Mouse (Mus musculus): ENCODE data around the gene Olfr538. TPM values are rescaled to one million over a fixed set of nuclear protein-coding genes. Genes with fewer than 3 reads are reported as not detected.
"Not testable (repeated sequence)": the region's sequence is repeated elsewhere in the genome, so short reads cannot be mapped to it uniquely, and the experiment has no call there.

Gene Olfr538
- not detected in 2 replicates for total RNA-seq (2017)

DNA sequence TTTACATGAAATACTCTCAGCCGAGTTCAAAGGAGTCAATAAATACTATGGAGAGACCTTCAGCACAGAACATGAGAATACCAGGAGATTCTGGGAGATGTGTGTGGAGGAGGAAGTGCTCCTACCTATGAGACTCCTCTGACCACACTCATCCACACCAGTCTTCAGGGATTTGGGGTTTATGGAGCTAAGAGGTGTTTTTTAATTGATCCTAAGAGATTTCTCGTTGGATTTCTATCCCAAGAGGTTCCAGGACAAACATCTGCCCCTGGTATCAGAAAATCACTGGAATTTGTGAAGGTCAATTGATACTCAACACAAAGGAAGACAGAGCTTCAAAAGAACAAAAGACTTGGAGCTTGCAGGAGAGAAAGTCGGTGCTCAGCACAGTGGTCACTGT, at the start of gene Olfr538:
Gene Olfr538 (plus strand): TSS at position 301 of the 400 bp plus-strand sequence.
- no peak for ATAC-seq (replicated peaks in 1 of 2; ENCODE audit: insufficient read depth in 1 of 2, low FRiP score in 2 of 2, low TSS enrichment in 1 of 2, low read depth in 1 of 2, poor library complexity in 2 of 2, severe bottlenecking in 2 of 2)

DNA sequence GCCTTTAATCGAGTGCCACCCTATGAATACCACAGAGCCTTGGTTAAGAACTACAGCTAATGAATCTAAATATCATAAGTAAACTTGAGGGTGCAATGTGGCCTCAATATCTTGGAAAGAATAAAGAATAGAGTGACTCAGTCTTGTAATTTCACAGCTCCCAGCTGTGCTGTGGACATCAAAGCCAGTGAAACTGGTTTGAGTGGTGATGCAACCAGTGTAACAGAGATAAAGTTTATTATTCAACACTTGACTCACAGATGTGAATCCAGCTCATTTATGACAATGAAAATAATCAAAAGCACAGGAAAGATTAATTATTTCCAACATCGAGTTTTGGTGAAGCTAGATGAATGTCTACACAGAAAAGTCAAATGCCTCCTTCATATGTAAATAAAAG, 27.9 kb upstream of the Olfr538 start:
- ATAC-seq (replicated peaks in 1 of 2; ENCODE audit: insufficient read depth in 1 of 2, low FRiP score in 2 of 2, low TSS enrichment in 1 of 2, low read depth in 1 of 2, poor library complexity in 2 of 2, severe bottlenecking in 2 of 2): no peak

DNA sequence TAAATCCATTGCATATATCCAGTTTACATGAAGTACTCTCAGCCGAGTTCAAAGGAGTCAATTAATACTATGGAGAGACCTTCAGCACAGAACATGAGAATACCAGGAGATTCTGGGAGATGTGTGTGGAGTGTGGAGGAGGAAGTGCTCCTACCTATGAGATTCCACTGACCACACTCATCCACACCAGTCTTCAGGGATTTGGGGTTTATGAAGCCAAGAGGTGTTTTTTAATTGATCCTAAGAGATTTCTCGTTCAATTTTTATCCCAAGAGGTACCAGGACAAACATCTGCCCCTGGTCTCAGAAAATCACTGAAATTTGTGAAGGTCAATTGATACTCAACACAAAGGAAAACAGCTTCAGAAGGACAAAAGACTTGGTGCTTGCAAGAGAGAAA, 33.3 kb downstream of the Olfr538 start, which contains the start of gene Olfr46:
Gene Olfr46 (plus strand): TSS at position 301 of the 400 bp plus-strand sequence.
- ATAC-seq (replicated peaks in 1 of 2; ENCODE audit: insufficient read depth in 1 of 2, low FRiP score in 2 of 2, low TSS enrichment in 1 of 2, low read depth in 1 of 2, poor library complexity in 2 of 2, severe bottlenecking in 2 of 2): not testable (repeated sequence)

Other genes with a start within 250 kb of the Olfr538 start
- not detected in 2 replicates for gene Olfr525, start 247.0 kb upstream of the Olfr538 start, total RNA-seq (2017)
- gene Olfr527, start 233.9 kb upstream of the Olfr538 start, total RNA-seq (2017): not detected in 2 replicates
- gene Olfr60, start 206.2 kb upstream of the Olfr538 start, total RNA-seq (2017): not detected in 2 replicates
- not detected in 2 replicates for gene Olfr530, start 191.6 kb upstream of the Olfr538 start, total RNA-seq (2017)
- gene Olfr531, start 165.0 kb upstream of the Olfr538 start, total RNA-seq (2017): not detected in 2 replicates
- not detected in 2 replicates for gene Olfr532, start 146.2 kb upstream of the Olfr538 start, total RNA-seq (2017)
- not detected in 2 replicates for gene Olfr533, start 104.5 kb upstream of the Olfr538 start, total RNA-seq (2017)
- gene Olfr535, start 83.7 kb upstream of the Olfr538 start, total RNA-seq (2017): not detected in 2 replicates
- gene Olfr536, start 60.5 kb upstream of the Olfr538 start, total RNA-seq (2017): not detected in 2 replicates
- gene Olfr46, start 33.4 kb downstream of the Olfr538 start, total RNA-seq (2017): not detected in 2 replicates
- not detected in 2 replicates for gene Olfr61, start 61.1 kb downstream of the Olfr538 start, total RNA-seq (2017)
- not detected in 2 replicates for gene Olfr53, start 78.6 kb downstream of the Olfr538 start, total RNA-seq (2017)
- gene Olfr539, start 92.0 kb downstream of the Olfr538 start, total RNA-seq (2017): not detected in 2 replicates
- not detected in 2 replicates for gene Olfr45, start 114.1 kb downstream of the Olfr538 start, total RNA-seq (2017)
- gene Olfr541, start 129.4 kb downstream of the Olfr538 start, total RNA-seq (2017): not detected in 2 replicates
- gene Cyp2e1, start 195.9 kb downstream of the Olfr538 start, total RNA-seq (2017): not detected in 2 replicates
- gene Syce1, start 220.0 kb downstream of the Olfr538 start, total RNA-seq (2017): 0.88 and 1.8 TPM in 2 replicates

All from hematopoietic stem cell, adult 5-6 weeks (primary cell).